Mouse (Mus musculus): ENCODE results near the gene Ifnb1.

Gene Ifnb1

GRCm38 (mm10) chr4:88501247-88501646 lies 21.3 kb downstream of the Ifnb1 start:
- DNase-seq (ENCODE audit: low spot score), result no peak

DNA sequence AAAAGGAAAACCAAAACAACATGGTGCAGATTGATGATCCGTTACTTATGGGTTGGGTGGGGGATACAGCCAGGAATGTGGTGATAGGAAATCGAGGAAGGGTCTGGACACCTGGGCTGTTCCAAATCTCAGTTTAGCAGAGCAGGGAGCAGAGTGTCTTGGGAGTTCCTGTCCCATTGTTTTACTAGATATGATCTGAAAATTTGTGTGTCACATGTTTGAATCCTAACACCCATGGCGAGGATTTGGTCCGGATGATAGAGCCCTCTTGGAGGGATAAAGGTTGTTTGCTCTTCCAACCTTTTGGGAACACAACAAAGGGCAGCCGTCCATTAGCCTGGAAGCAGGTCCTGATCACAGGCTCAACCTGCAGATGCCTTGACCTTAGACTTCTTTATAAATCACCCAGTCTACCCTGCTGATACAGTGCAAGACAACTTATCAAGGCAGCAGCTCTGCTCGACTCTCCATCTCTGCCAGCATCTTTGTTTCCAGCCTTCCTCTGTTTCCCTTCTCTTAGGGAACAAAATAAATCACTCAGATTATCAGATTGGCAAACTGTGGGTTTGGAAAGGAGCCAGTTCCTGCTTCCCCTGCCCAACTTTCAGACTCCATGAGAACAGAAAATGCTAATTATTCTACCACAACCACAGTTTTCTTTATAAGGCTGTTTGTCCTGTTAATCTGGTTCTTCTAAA lies 26.1 kb downstream of the Ifnb1 start:
- DNase-seq (ENCODE audit: low spot score), result no peak

GRCm38 (mm10) chr4:88489622-88490021 lies 33.0 kb downstream of the Ifnb1 start:
- DNase-seq (ENCODE audit: low spot score), result no peak

DNA sequence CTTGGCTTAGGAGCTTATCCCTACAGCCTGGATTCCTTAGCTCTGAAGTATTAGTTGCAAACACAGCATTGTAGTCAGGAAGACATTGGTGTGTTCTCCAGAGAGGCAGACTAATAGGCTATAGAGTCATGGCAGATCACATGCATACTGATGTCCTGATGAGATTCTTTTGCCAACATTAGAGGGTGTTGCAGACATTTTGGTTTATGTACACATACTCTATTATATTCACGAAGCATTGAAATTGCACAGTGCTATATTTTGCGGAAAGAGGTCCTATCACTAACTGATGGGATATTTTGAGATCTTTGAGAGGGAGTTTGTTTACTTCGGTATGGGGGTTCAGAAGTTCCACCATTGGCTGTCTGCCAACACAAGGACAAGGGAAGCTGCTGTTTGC lies 34.5 kb downstream of the Ifnb1 start:
- DNase-seq (ENCODE audit: low spot score), result no peak

DNA sequence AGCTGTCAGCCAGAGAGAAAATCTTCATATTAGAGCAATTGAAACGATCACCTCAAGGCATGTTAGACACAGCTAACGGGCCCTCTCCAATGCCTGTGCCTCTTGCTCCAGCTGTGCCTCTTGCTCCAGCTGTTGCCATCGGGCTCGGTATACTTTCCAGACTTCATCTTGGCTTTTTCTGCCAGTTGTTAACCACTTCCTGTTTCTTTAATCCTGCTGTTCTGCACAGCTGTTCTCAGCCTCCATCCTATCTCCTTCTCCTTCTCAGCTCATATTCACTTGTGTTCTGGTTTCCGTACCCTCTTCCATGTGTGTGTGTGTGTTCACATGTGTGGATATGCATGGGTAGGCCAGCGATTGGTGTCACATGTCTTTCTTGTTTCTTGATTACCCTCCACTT lies 42.4 kb downstream of the Ifnb1 start:
- DNase-seq (ENCODE audit: low spot score), result no peak

GRCm38 (mm10) chr4:88478809-88479186 lies 43.8 kb downstream of the Ifnb1 start:
- no peak for DNase-seq (ENCODE audit: low spot score)

- no peak for DNase-seq (ENCODE audit: low spot score)
Observed at GRCm38 (mm10) chr4:88478177-88478808, 44.3 kb downstream of the Ifnb1 start.

- no peak for DNase-seq (ENCODE audit: low spot score)
Observed at GRCm38 (mm10) chr4:88476511-88477210, 45.9 kb downstream of the Ifnb1 start.

GRCm38 (mm10) chr4:88476084-88476483 lies 46.5 kb downstream of the Ifnb1 start:
- no peak for DNase-seq (ENCODE audit: low spot score)

All from MN1 (cell line).